Mouse (Mus musculus) lung, postnatal 14 days (tissue): Measurements from ENCODE around the gene Ugcg.

Source experiments
- DNase-seq: peaks from one replicate; pipeline ENCODE4 v3.0.0; 2021

Gene Ugcg

GRCm38 (mm10) chr4:59231266-59232055 lies 42.4 kb downstream of the Ugcg start:
- DNase-seq = no peak

- no peak for DNase-seq
Measured at GRCm38 (mm10) chr4:59234014-59234413, 45.0 kb downstream of the Ugcg start.

GRCm38 (mm10) chr4:59234451-59235216 lies 45.6 kb downstream of the Ugcg start:
- DNase-seq = no peak

GRCm38 (mm10) chr4:59236362-59236761 lies 47.3 kb downstream of the Ugcg start:
- no peak for DNase-seq

GRCm38 (mm10) chr4:59238641-59239311 lies 49.7 kb downstream of the Ugcg start:
- DNase-seq = no peak

- DNase-seq = no peak
Measured at GRCm38 (mm10) chr4:59239312-59239728, 50.3 kb downstream of the Ugcg start.

GRCm38 (mm10) chr4:59240160-59240559 lies 51.1 kb downstream of the Ugcg start:
- DNase-seq = no peak

- DNase-seq = no peak
Measured at GRCm38 (mm10) chr4:59241096-59241495, 52.0 kb downstream of the Ugcg start.

- DNase-seq = no peak
Measured at GRCm38 (mm10) chr4:59242221-59242620, 53.2 kb downstream of the Ugcg start.

- DNase-seq = no peak
Measured at GRCm38 (mm10) chr4:59243802-59244493, 54.9 kb downstream of the Ugcg start.

- DNase-seq = no peak
Measured at GRCm38 (mm10) chr4:59244791-59245555, 55.9 kb downstream of the Ugcg start.

- no peak for DNase-seq
Measured at GRCm38 (mm10) chr4:59245776-59246175, 56.7 kb downstream of the Ugcg start.

GRCm38 (mm10) chr4:59247545-59247944 lies 58.5 kb downstream of the Ugcg start:
- DNase-seq = no peak

- no peak for DNase-seq
Measured at GRCm38 (mm10) chr4:59248035-59248434, 59.0 kb downstream of the Ugcg start.

- peak; percentile 54 for DNase-seq
Measured at GRCm38 (mm10) chr4:59252386-59253054, 63.5 kb downstream of the Ugcg start.

GRCm38 (mm10) chr4:59253055-59253434 lies 64.0 kb downstream of the Ugcg start:
- peak; percentile 8 for DNase-seq

- no peak for DNase-seq
Measured at GRCm38 (mm10) chr4:59254397-59254796, 65.3 kb downstream of the Ugcg start.

GRCm38 (mm10) chr4:59255988-59256387 lies 66.9 kb downstream of the Ugcg start:
- DNase-seq = no peak

- DNase-seq = no peak
Measured at GRCm38 (mm10) chr4:59257866-59258265, 68.8 kb downstream of the Ugcg start.

- DNase-seq = no peak
Measured at GRCm38 (mm10) chr4:59258771-59259170, 69.7 kb downstream of the Ugcg start.

- DNase-seq = no peak
Measured at GRCm38 (mm10) chr4:59259806-59260205, 70.7 kb downstream of the Ugcg start.
